8 mouse cellular contexts compared by ENCODE assay signal in genomic region chr6:101197642-101198041, GRCm38 (mm10).
DNase-seq lines count a peak whose midpoint lies in the region; TF ChIP-seq lines count a peak whose summit lies in the region.

No protein-coding gene starts in this region.

- H3K4me1 ChIP-seq in cerebellum, adult 2 months (ENCODE audit: control insufficient read depth, insufficient read depth, low read length) = peaks cover 3% of the 10 kb centered on the region

- TF ChIP-seq POLR2A in cerebellum, adult 2 months (IDR thresholded peaks at IDR 0.05; ENCODE audit: borderline replicate concordance, insufficient read depth, low read length) = no peak

- no peak overlapping the region for H3K4me3 ChIP-seq in cerebellum, adult 2 months (replicated peaks; ENCODE audit: insufficient read depth, low read depth, low read length)

- 2% methylated on average over 5 of the region's 5 CpGs for WGBS in cerebellum, adult 2 months

- H3K27me3 ChIP-seq in cerebellum, adult 2 months (ENCODE audit: control insufficient read depth, insufficient read depth, low read length) = no peaks in the 10 kb centered on the region

- H3K27ac ChIP-seq in cerebellum, adult 2 months (ENCODE audit: insufficient read depth, low read length) = no peak overlapping the region

- intact Hi-C loops in left cerebral cortex, postnatal 4 days (cut with DNase I) = loop anchor here (2.0 kb wide), 2 partner anchors 63 to 315 kb away; no protein-coding TSS in a partner anchor

- TF ChIP-seq CTCF in cerebellum, adult 2 months (IDR thresholded peaks at IDR 0.05; ENCODE audit: borderline replicate concordance, insufficient read depth, low read depth, low read length) = peak; percentile 88

- DNase-seq in 416B (ENCODE audit: low read depth) (peak; percentile 52), MN1 (ENCODE audit: low spot score) (peak; percentile 32)
- DNase-seq in cerebellum, adult 2 months = peak; percentile 57 to 67
- peak; percentile 70 for DNase-seq in forelimb bud, embryonic 11.5 days (ENCODE audit: low read depth, low spot score)
- DNase-seq in kidney, adult 8-10 months = peak; percentile 46 to 78
- peak; percentile 86 for DNase-seq in left cerebral cortex, postnatal 4 days
- DNase-seq in neural tube, embryonic 10.5 days (ENCODE audit: extremely low spot score, low spot score) = peak; percentile 71
- peak; percentile 40 for DNase-seq in thymus, postnatal 25 days

Comparison
In these comparisons a context has a peak if more than half of its experiments do, and no peak if none do; other contexts are left out.
1. DNase-seq: peak in every context shown above with its lines; median percentile 86 in left cerebral cortex, postnatal 4 days; 71 in neural tube, embryonic 10.5 days; 70 in forelimb bud, embryonic 11.5 days; 62 in cerebellum, adult 2 months; 62 in kidney, adult 8-10 months; 52 in 416B; 40 in thymus, postnatal 25 days; 32 in MN1.